Mouse (Mus musculus): ENCODE measurements around the gene Sf3b4.

- TF ChIP-seq POLR2A (IDR thresholded peaks at IDR 0.05; ENCODE audit: insufficient read length, low read depth), result no peak
- no peak for TF ChIP-seq MYOD1 (IDR thresholded peaks at IDR 0.05; ENCODE audit: control insufficient read depth in 1 of 3, insufficient read length in 2 of 3, low read depth in 2 of 3)
- no peak for TF ChIP-seq REST (IDR thresholded peaks at IDR 0.05; ENCODE audit: insufficient read depth, insufficient read length)
- no peak for TF ChIP-seq USF1 (IDR thresholded peaks at IDR 0.05; ENCODE audit: low read depth)
- no peak for TF ChIP-seq POLR2AphosphoS2 (IDR thresholded peaks at IDR 0.05; ENCODE audit: insufficient read length, low read depth)
- no peak for TF ChIP-seq E2F4 (IDR thresholded peaks at IDR 0.05; ENCODE audit: insufficient read depth)
- TF ChIP-seq CEBPB (IDR thresholded peaks at IDR 0.05; ENCODE audit: insufficient read depth, poor library complexity, severe bottlenecking), result no peak
- TF ChIP-seq MYOG (IDR thresholded peaks at IDR 0.05; ENCODE audit: control insufficient read depth in 1 of 3, insufficient read depth in 1 of 3, insufficient read length in 2 of 3, low read depth in 2 of 3), result no peak
Measured at GRCm38 (mm10) chr3:96135011-96135410, 37.1 kb upstream of the Sf3b4 start.

Data from myocyte (in vitro differentiated cells).